Mouse (Mus musculus): ENCODE results near the gene Iqcf1. TPM values are rescaled to one million over a fixed set of nuclear protein-coding genes. Genes with fewer than 3 reads are reported as not detected.

Iqcf1 gene
- polyA plus RNA-seq, 1 experiment from 2014 or later = not detected

DNA sequence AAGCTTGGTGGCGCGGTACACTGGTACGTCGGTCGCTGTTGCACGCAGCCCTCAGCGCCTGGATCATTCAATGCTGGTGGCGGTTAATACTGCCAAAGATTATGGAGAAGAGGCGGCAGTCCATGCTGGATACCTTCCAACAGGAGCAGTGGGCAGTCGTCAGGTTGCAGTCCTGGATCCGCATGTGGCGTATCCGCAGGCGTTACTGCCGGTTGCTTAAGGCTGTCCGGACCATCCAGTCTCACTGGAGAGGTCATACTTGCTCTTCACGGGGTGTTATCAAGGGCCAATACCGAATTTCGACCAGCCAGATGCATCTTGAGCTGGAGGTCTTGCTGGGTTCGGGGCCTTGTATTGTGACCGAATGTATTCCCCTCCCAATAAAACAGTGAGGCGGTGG, 2.1 kb downstream of the Iqcf1 start:
- no peak for ATAC-seq (ENCODE audit: borderline replicate concordance, extremely low read depth, low FRiP score, low TSS enrichment)
- H3K36me3 ChIP-seq = no peaks in the 10 kb centered on the region
- H3K27me3 ChIP-seq = no peaks in the 10 kb centered on the region

DNA sequence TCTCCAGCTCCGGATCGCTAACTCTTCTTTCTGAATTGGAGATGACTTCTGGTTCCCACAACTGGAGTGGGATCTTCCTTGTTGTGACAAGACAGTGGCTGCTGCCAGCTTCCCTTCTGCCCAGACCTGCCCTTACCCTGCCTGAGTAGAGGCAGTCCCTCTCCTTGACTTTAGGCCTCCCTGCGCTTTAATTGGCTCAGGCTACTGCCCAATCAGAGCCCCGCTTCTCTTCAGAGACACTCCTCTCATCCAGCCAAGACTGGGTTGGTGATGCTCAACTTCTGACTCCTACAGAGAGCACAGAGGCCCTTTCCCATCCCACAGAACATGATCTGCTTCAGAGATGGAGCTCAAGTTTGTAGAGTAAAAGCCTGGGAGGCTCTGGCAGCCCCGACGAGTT, 4.5 kb downstream of the Iqcf1 start:
- H3K4me1 ChIP-seq = no peaks in the 10 kb centered on the region
- no peak overlapping the region for H3K27ac ChIP-seq
- no peak for ATAC-seq (ENCODE audit: borderline replicate concordance, extremely low read depth, low FRiP score, low TSS enrichment)
- H3K36me3 ChIP-seq = no peaks in the 10 kb centered on the region
- H3K9me3 ChIP-seq = no peaks in the 10 kb centered on the region
- no peaks in the 10 kb centered on the region for H3K27me3 ChIP-seq
- no peak overlapping the region for H3K4me2 ChIP-seq
- H3K4me3 ChIP-seq = no peak overlapping the region
- no peak overlapping the region for H3K9ac ChIP-seq
- WGBS = 77% methylated on average over 6 of the region's 6 CpGs

More for the DNA sequence above, 2.1 kb downstream of the Iqcf1 start:
- H3K4me1 ChIP-seq = no peaks in the 10 kb centered on the region
- H3K4me3 ChIP-seq = no peak overlapping the region
- WGBS = 82% methylated on average over 22 of the region's 22 CpGs
- H3K27ac ChIP-seq = no peak overlapping the region
- no peak overlapping the region for H3K9ac ChIP-seq
- no peaks in the 10 kb centered on the region for H3K9me3 ChIP-seq
- no peak overlapping the region for H3K4me2 ChIP-seq

DNA sequence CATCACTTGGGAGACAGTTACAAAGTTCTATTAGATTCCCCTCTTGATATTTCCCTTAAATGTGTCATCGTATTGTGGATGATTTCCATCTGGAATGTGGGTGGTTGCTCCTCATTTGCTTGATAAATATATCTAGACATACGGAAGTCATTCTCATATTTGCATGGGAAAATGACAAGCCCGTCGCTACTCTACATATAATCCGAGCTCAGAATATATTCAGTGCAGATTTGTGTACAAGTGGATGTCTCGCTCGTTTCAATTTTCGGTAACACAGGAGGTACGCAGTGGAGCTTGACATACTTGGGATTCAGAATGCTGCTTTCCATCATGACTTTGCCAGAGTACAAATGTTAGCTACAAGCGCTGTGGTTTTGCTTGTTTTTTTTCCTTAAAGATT, 9.6 kb downstream of the Iqcf1 start:
- Histone ChIP-seq H3K27ac (no peak overlapping the region), H3K36me3 (no peaks in the 10 kb centered on the region), H3K4me3 (no peak overlapping the region), H3K27me3 (no peaks in the 10 kb centered on the region), H3K4me2 (no peak overlapping the region), H3K9me3 (no peaks in the 10 kb centered on the region), H3K4me1 (0 out of 2 replicates have a peak, but pooled peaks cover 6% of the 10 kb centered on the region), H3K9ac (no peak overlapping the region)
- no peak for ATAC-seq (ENCODE audit: borderline replicate concordance, extremely low read depth, low FRiP score, low TSS enrichment)
- WGBS = 84% methylated on average over 10 of the region's 10 CpGs

DNA sequence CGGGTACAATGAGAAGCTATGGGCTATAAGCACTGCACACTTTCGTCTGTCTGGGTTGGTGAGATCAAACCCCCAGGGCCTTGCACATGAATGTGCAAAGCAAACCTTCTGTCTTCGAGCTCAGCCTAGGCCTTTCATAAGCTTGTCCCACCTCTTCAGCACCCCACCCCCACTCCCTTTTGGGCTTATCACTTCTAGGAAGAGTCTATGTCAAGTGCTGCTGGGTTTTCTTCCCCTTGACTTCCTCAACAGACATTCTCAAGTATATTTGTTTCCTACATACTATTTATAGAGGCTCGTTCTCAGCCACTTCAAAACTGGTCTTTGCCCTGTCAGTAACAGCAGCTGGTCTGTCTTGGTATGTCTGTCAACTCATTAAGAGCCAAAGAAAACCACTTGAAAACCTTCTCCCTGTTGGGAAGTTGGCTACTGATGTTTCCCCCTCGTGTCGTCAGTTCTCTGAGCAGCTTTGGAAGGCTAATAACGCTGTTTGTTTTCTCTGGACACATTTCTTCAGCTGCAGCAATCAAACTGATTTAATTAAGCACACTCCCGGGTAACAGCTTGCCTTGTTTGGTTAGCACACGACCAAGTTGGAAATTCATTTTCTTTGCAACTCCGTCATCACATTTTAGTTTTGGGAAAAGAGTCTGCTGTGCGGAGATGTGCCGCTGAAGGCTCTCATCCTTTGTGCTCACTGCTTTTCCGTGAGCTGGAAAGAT, 13.1 kb downstream of the Iqcf1 start:
- Histone ChIP-seq H3K9ac (no peak overlapping the region), H3K36me3 (no peaks in the 10 kb centered on the region), H3K27me3 (no peaks in the 10 kb centered on the region), H3K4me1 (0 out of 2 replicates have a peak, but pooled peaks cover 6% of the 10 kb centered on the region), H3K27ac (no peak overlapping the region), H3K9me3 (no peaks in the 10 kb centered on the region), H3K4me2 (no peak overlapping the region), H3K4me3 (no peak overlapping the region)
- no peak for ATAC-seq (ENCODE audit: borderline replicate concordance, extremely low read depth, low FRiP score, low TSS enrichment)
- WGBS = 35% methylated on average over 13 of the region's 13 CpGs

DNA sequence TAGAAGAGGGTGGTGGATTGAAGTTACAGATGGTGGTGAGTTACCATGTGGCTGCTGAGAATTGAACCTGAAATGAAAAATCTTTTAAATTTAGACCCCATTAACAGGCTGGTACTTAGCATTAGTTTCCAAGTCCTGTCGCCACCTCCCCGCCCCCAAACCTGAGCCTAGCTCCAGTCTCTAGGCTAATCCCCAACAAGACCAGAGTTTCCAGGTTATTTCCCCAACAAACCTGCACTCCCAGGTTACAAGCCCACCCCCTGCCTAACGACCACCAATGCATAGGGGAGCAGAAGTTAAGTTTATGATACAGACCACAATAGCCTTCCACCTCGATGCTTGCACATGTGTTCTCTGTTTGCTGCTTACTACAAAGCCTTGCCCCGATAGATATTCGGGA, 13.8 kb downstream of the Iqcf1 start:
- 75% methylated on average over 6 of the region's 6 CpGs for WGBS
- H3K4me2 ChIP-seq = no peak overlapping the region
- H3K4me1 ChIP-seq = 0 out of 2 replicates have a peak, but pooled peaks cover 6% of the 10 kb centered on the region
- H3K4me3 ChIP-seq = no peak overlapping the region
- H3K36me3 ChIP-seq = no peaks in the 10 kb centered on the region
- ATAC-seq (ENCODE audit: borderline replicate concordance, extremely low read depth, low FRiP score, low TSS enrichment) = no peak
- no peaks in the 10 kb centered on the region for H3K27me3 ChIP-seq
- no peak overlapping the region for H3K9ac ChIP-seq
- H3K9me3 ChIP-seq = no peaks in the 10 kb centered on the region
- no peak overlapping the region for H3K27ac ChIP-seq

DNA sequence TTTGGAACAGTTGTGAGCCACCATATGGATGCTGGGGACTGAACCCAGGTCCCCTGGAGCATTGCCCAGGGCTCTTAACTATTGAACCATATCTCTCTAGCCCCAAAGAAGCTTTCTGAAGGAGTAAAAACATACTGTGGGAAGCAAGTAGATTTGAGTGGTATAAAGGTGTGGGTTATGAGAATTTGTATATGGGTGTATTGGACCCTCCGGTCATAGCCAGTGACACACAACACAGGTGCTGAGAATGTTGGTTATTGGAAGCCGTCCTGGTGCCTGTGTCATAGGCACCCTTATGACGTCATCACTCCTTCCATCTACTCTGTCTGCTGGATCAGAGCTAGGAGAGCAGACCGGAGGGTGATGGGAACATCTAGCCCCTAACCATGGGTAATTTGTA, 14.5 kb downstream of the Iqcf1 start, which contains the start of gene Iqcf5:
TSS of gene Iqcf5 (plus strand) at position 301 of the 400 bp plus-strand sequence.
- Histone ChIP-seq H3K4me1 (0 out of 2 replicates have a peak, but pooled peaks cover 6% of the 10 kb centered on the region), H3K9me3 (no peaks in the 10 kb centered on the region), H3K4me3 (no peak within 1 kb of the TSS), H3K27me3 (no peaks in the 10 kb centered on the region), H3K36me3 (no peaks in the 10 kb centered on the region), H3K9ac (no peak within 1 kb of the TSS), H3K4me2 (no peak within 1 kb of the TSS), H3K27ac (no peak within 1 kb of the TSS)
- 84% methylated on average over 4 of the region's 4 CpGs for WGBS
- no peak for ATAC-seq (ENCODE audit: borderline replicate concordance, extremely low read depth, low FRiP score, low TSS enrichment)

DNA sequence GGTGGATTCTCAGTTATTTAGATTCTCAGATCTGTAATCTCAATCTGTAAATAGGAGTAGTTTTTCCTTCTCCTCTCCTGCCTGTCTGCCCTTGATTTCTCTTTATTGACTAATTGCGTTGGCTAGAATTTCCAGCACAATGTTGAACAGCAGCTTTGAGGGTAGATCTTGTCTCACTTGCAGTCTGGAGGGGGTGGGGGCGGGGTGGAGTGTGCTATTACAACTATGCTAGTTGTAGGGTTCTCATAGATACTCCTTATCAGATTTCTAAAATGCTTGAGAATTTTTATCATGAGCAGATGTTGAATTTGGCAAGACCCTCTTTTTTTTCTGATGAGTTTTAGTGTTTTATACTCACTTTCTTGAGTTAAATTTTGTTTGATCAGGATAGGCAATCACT, 19.7 kb downstream of the Iqcf1 start:
- no peak overlapping the region for H3K27ac ChIP-seq
- H3K36me3 ChIP-seq = no peaks in the 10 kb centered on the region
- H3K4me2 ChIP-seq = no peak overlapping the region
- no peak for ATAC-seq (ENCODE audit: borderline replicate concordance, extremely low read depth, low FRiP score, low TSS enrichment)
- no peaks in the 10 kb centered on the region for H3K9me3 ChIP-seq
- no peak overlapping the region for H3K9ac ChIP-seq
- H3K4me1 ChIP-seq = no peaks in the 10 kb centered on the region
- no peak overlapping the region for H3K4me3 ChIP-seq
- no peaks in the 10 kb centered on the region for H3K27me3 ChIP-seq
- 53% methylated on average over 2 of the region's 2 CpGs for WGBS

DNA sequence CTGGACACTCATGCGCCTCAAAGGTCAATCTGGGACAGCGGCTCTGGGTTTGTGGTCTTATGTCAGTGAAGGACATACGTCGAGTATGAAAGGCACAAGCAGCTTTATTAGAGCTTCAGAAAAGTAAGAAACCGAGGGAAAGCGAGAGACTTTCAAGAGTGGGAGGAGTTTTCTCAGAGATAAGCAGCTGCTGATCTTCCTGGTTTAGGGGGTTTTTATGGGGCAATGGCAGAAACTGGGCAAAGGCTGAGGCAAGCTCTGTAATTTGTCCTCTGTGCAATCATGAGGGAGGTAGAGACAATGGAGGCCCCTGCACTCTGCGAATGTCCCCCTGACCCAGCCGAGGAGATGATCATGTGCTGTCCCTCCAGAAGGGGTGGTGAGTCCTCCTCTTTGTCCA, 20.1 kb downstream of the Iqcf1 start:
- no peak for ATAC-seq (ENCODE audit: borderline replicate concordance, extremely low read depth, low FRiP score, low TSS enrichment)
- Histone ChIP-seq H3K27ac (no peak overlapping the region), H3K4me3 (no peak overlapping the region), H3K36me3 (no peaks in the 10 kb centered on the region), H3K27me3 (no peaks in the 10 kb centered on the region), H3K4me2 (no peak overlapping the region), H3K9ac (no peak overlapping the region), H3K9me3 (no peaks in the 10 kb centered on the region), H3K4me1 (no peaks in the 10 kb centered on the region)
- 47% methylated on average over 8 of the region's 8 CpGs for WGBS

DNA sequence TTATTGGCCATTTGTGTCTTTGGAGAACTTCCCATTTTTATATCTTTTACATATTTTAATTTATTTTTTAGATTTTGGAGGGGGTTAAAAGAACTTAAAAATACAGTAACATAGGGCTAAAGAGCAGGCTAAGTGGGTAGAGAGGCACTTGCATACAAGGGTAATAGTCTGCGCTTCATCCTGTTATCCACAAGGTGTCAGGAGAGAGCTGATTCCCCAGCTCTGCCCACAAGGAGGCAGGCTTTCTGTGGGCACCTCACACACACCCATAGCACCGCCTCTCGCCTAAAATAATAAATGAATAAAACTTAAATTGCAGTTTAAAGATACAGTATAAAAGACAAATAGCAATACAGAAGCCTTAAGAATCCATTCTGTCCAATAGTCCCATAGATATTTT, 32.1 kb downstream of the Iqcf1 start:
- WGBS = 18% methylated on average over 3 of the region's 3 CpGs
- ATAC-seq (ENCODE audit: borderline replicate concordance, extremely low read depth, low FRiP score, low TSS enrichment) = no peak
- H3K27me3 ChIP-seq = no peaks in the 10 kb centered on the region
- H3K9me3 ChIP-seq = no peaks in the 10 kb centered on the region
- no peak overlapping the region for H3K9ac ChIP-seq
- no peaks in the 10 kb centered on the region for H3K4me1 ChIP-seq
- no peak overlapping the region for H3K4me3 ChIP-seq
- H3K27ac ChIP-seq = no peak overlapping the region
- H3K36me3 ChIP-seq = no peaks in the 10 kb centered on the region
- H3K4me2 ChIP-seq = no peak overlapping the region

DNA sequence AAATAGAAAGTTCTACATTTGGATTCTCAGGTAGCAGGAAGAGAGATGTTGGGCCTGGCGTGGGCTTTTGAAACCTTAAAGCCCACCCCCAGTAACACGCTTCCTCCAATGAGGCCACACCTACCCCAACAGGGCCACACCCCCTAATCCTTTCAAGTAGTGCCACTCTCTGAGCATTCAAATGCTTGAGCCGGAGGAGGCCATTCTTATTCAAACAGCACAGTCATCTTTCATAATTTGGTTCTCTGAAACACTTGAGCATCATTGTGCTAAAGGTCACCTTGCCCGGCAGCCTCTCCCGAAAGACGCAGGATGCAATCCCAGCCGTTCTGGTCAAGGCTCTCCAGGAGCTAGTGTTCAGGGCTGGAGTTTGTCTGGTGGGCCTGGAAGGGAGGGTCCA, 34.5 kb downstream of the Iqcf1 start:
- Histone ChIP-seq H3K27me3 (no peaks in the 10 kb centered on the region), H3K27ac (no peak overlapping the region), H3K9me3 (no peaks in the 10 kb centered on the region), H3K4me3 (no peak overlapping the region), H3K4me1 (no peaks in the 10 kb centered on the region), H3K36me3 (no peaks in the 10 kb centered on the region), H3K4me2 (no peak overlapping the region), H3K9ac (no peak overlapping the region)
- 87% methylated on average over 7 of the region's 7 CpGs for WGBS
- no peak for ATAC-seq (ENCODE audit: borderline replicate concordance, extremely low read depth, low FRiP score, low TSS enrichment)

DNA sequence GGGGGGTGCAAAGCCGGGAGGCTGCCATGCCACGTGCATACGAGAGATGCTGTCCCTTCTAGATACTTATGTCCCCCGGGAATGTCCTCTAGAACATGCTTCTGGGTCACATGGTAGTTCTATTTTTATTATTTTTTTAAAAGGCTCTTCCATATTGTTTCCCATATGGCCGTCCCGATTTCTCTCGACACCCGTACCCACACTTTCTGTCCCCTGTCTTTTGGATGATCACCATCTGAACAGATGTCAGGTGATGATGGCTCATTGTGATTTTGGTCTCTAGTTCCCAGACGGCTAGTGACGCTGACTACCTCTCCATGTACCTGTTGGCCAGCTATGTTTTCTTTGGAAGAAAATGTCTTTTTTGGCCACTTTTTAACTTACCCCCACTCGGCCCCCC, 35.2 kb downstream of the Iqcf1 start:
- Histone ChIP-seq H3K4me2 (no peak overlapping the region), H3K9me3 (no peaks in the 10 kb centered on the region), H3K9ac (no peak overlapping the region), H3K4me1 (no peaks in the 10 kb centered on the region), H3K27me3 (no peaks in the 10 kb centered on the region), H3K36me3 (no peaks in the 10 kb centered on the region), H3K27ac (no peak overlapping the region), H3K4me3 (no peak overlapping the region)
- no peak for ATAC-seq (ENCODE audit: borderline replicate concordance, extremely low read depth, low FRiP score, low TSS enrichment)
- WGBS = 81% methylated on average over 11 of the region's 11 CpGs

Data from lung, embryonic 15.5 days (tissue).